Mouse (Mus musculus) stomach, postnatal 0 days (tissue): ENCODE results near the gene Kdm2b. TPM values are rescaled to one million over a fixed set of nuclear protein-coding genes. Genes with fewer than 3 reads are reported as not detected.
A peak's percentile ranks its signal among the peaks of the same experiment; 100 is the strongest.

Experiments
- ATAC-seq: fragments of 200-750 bp; cut with Nextera tagmentation; 2 replicates; pipeline ENCODE4 v1.8.0; 2017; ENCODE audit not compliant: low FRiP score, low TSS enrichment
- DNase-seq: peaks from one replicate; pipeline ENCODE4 v3.0.0-alpha.2; 2016; ENCODE audit warnings: low spot score
- H3K27ac ChIP-seq: fragments of 300-500 bp; sonication (generic); replicated peaks from 2 replicates; pipeline ENCODE4 v1.5.1; 2014; ENCODE audit warnings: mild to moderate bottlenecking, control low read depth
- H3K27me3 ChIP-seq: fragments of 300-500 bp; sonication (generic); 2 replicates; pipeline ENCODE4 v1.6.1; 2014; ENCODE audit warnings: low read length; ENCODE audit not compliant: control insufficient read depth, insufficient read depth
- H3K36me3 ChIP-seq: fragments of 300-500 bp; sonication (generic); 2 replicates; pipeline ENCODE4 v1.6.1; 2014; ENCODE audit warnings: low read length, mixed read lengths; ENCODE audit not compliant: control insufficient read depth, insufficient read depth
- H3K4me1 ChIP-seq: fragments of 300-500 bp; sonication (generic); replicated peaks from 2 replicates; pipeline ENCODE4 v1.6.1; 2014; ENCODE audit warnings: antibody characterized with exemption; ENCODE audit not compliant: control insufficient read depth, insufficient read depth
- H3K4me2 ChIP-seq: fragments of 300-500 bp; sonication (generic); replicated peaks from 2 replicates; pipeline ENCODE4 v1.6.1; 2014; ENCODE audit warnings: low read depth, mild to moderate bottlenecking, control low read depth, moderate library complexity
- H3K4me3 ChIP-seq: fragments of 300-500 bp; sonication (generic); 2 replicates; pipeline ENCODE4 v1.5.1; 2014; ENCODE audit warnings: low read depth, low read length, control low read depth
- H3K9ac ChIP-seq: fragments of 300-500 bp; sonication (generic); 2 replicates; pipeline ENCODE4 v1.6.1; 2014; ENCODE audit warnings: mild to moderate bottlenecking, low read length, control low read depth, mixed read lengths
- H3K9me3 ChIP-seq: fragments of 300-500 bp; sonication (generic); 2 replicates; pipeline ENCODE4 v1.6.1; 2016; ENCODE audit warnings: low read length; ENCODE audit not compliant: control insufficient read depth
- CTCF ChIP-seq: IDR thresholded peaks from 2 replicates; pipeline ENCODE4 v1.5.1; 2016; ENCODE audit warnings: antibody characterized with exemption, low read depth, mild to moderate bottlenecking, moderate library complexity
- EP300 ChIP-seq: optimal IDR thresholded peaks from 2 replicates; pipeline ENCODE3; 2016; ENCODE audit warnings: antibody characterized with exemption
- WGBS: fragments of 180-500 bp; shearing (Covaris S2); extraction: QIAGEN DNeasy Blood & Tissue Kit; methylation state at CpG from one replicate; pipeline ENCODE4 v1.1.7; 2014; 5-methylcytosine and 5-hydroxymethylcytosine counted together
- polyA plus RNA-seq: library from polyadenylated mRNA; unstranded; fragments of >200 nt; fragmentation: Nextera tagmentation; extraction: Ambion mirVana; gene quantifications from 2 replicates; pipeline ENCODE4 v1.2.1, GENCODE M21; 2015

The Kdm2b gene
- polyA plus RNA-seq, 1 experiment from 2014 or later, result 15.5 TPM

DNA sequence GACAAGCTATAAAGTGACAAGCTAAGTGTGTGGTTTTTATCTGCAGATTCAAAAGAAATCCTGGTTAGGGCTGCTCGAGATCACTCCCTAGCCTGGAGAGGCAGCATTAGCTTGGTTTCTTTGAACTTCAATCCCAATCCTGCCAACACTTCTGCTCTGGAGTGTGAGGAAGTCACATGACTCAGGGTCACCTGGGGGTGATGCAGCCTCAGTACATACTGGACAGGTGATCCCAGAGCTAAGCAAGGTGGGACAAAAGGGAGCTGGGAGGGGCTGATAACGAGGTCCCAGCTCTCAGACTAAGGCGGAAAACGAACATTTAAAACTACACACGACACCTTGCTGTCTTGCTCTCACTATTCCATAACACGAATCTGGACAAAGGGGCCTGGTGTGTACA is 24.8 kb downstream of the Kdm2b start:
- WGBS, result 43% methylated on average over 6 of the region's 6 CpGs
- H3K36me3 ChIP-seq, result no peaks in the 10 kb centered on the region
- DNase-seq (peak; percentile 85), ATAC-seq (peak; percentile 93)
- H3K4me1 ChIP-seq, result no peaks in the 10 kb centered on the region
- H3K9ac ChIP-seq, result no peak overlapping the region
- no peak for TF ChIP-seq EP300
- TF ChIP-seq CTCF, result no peak
- no peaks in the 10 kb centered on the region for H3K9me3 ChIP-seq
- H3K27me3 ChIP-seq, result no peaks in the 10 kb centered on the region
- no peak overlapping the region for H3K4me3 ChIP-seq
- H3K27ac ChIP-seq, result peak overlapping the region; percentile 35; the same call in 1 of the 2 replicates
- H3K4me2 ChIP-seq, result no peak overlapping the region

DNA sequence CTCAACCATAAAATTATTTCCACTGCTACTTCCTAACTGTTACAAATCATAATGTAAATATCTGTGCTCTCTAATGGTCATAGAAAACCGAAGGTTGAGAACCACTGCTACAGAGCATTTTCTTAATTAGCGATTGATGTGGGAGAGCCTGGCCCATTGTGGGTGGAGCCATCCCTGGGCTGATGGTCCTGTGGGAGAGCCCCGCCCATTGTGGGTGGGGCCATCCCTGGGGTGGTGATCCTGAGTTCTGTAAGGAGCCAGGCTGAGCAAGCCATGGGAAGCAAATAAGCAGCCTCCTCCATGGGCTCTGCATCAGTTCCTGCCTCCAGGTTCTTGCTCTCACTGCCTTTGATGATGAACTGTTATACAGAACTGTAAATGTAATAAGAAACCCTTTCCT is 27.7 kb downstream of the Kdm2b start:
- Histone ChIP-seq H3K4me2 (no peak overlapping the region), H3K4me3 (no peak overlapping the region), H3K9me3 (no peaks in the 10 kb centered on the region), H3K9ac (no peak overlapping the region), H3K27ac (no peak overlapping the region), H3K27me3 (no peaks in the 10 kb centered on the region), H3K4me1 (no peaks in the 10 kb centered on the region), H3K36me3 (no peaks in the 10 kb centered on the region)
- 47% methylated on average over 3 of the region's 3 CpGs for WGBS
- DNase-seq (peak; percentile 68), ATAC-seq (peak; percentile 40; the same call in 1 of the 2 replicates)
- TF ChIP-seq CTCF, result no peak
- no peak for TF ChIP-seq EP300

DNA sequence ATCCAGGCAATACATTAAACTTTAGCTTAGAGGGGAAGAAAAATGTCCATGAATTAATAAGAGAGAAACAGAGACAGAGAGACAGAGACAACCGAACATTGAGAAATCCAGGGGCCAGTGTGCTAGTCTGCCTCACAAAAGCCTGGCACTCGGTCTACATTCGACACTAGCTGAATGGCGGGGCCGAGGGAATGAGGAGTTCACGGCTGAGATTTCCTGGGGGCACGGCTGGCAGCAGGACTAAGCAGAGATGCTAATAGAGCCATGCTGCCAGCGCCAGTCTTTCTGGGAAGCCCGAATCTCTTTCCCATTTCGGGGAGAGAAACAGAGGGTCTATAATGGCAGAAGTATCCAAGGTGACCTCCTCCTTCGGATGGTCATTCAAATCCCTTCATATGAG is 30.2 kb downstream of the Kdm2b start:
- H3K36me3 ChIP-seq, result no peaks in the 10 kb centered on the region
- TF ChIP-seq CTCF (no peak), EP300 (no peak)
- H3K9me3 ChIP-seq, result no peaks in the 10 kb centered on the region
- ATAC-seq, result no peak
- no peaks in the 10 kb centered on the region for H3K4me1 ChIP-seq
- H3K9ac ChIP-seq, result no peak overlapping the region
- H3K27me3 ChIP-seq, result no peaks in the 10 kb centered on the region
- no peak overlapping the region for H3K4me2 ChIP-seq
- DNase-seq, result no peak
- H3K27ac ChIP-seq, result no peak overlapping the region
- no peak overlapping the region for H3K4me3 ChIP-seq
- 85% methylated on average over 11 of the region's 11 CpGs for WGBS

DNA sequence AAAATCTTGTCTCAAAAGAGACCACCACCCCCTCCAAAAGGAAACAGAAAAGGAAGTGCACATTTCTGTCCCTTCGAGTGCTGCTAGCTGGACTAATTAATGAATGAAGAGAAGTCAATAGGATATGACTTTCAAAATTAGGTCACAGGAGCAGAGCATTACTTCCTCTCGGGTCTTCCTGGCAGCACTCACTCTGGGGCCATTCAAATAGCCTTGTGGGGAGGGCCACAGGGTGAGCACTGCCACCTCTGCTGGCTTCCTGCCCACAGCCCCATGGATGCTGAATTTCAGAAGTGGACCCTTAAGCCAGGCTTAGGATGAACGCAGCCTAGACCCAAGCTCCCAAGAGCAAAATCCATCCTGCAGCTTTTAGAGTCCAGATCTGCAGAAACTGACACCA is 33.6 kb downstream of the Kdm2b start:
- Histone ChIP-seq H3K4me2 (no peak overlapping the region), H3K4me3 (no peak overlapping the region), H3K27me3 (no peaks in the 10 kb centered on the region), H3K36me3 (no peaks in the 10 kb centered on the region), H3K27ac (no peak overlapping the region), H3K9ac (no peak overlapping the region), H3K9me3 (no peaks in the 10 kb centered on the region), H3K4me1 (peaks cover 11% of the 10 kb centered on the region; the same call in 1 of the 2 replicates)
- WGBS, result 70% methylated on average over 3 of the region's 3 CpGs
- DNase-seq (no peak), ATAC-seq (no peak)
- no peak for TF ChIP-seq EP300
- no peak for TF ChIP-seq CTCF

DNA sequence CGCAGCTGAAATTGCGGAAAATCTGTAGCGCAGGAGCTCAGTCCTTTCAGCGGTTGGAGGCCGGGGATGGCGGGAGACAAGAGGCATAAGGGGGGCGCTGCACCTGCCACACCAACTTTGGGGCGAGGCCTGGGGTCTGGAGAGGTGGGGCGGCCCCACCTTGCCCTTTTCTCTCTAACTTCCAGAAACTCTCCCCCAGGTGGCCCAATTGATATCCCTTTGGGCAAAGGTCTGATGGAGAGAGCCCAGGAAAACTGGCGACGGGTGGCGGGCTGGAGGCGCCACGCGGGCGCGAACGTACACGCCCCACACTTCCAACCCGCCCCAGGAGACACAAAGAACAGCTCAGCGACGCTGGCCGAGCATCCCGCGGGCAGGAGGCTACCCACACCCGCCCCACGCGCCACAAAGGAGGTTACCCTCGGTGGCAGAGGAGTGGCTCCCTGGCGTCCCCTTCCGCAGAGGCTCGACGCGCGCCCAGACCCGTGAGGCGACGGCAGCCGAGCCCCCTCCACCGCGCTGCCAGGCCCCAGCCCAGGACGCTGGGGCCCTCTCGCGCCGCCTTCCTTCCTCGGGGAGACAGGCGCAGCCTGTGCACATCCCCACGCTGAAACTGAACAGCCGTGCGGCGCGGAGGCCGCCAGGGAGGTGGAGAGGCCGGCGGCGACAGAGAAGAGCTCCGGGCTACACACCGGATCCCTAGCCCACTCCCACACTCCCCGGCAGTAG is 37.5 kb downstream of the Kdm2b start:
- TF ChIP-seq EP300 (no peak), CTCF (peak; percentile 9; the same call in 1 of the 2 replicates)
- DNase-seq (peak; percentile 49), ATAC-seq (peak; percentile 45)
- no peaks in the 10 kb centered on the region for H3K9me3 ChIP-seq
- peak overlapping the region; percentile 82 for H3K4me2 ChIP-seq
- peaks cover 13% of the 10 kb centered on the region for H3K4me1 ChIP-seq
- H3K36me3 ChIP-seq, result no peaks in the 10 kb centered on the region
- peak overlapping the region; percentile 37 for H3K4me3 ChIP-seq
- H3K27ac ChIP-seq, result no peak overlapping the region
- H3K9ac ChIP-seq, result peak overlapping the region; percentile 55
- WGBS, result 6% methylated on average over 59 of the region's 59 CpGs
- H3K27me3 ChIP-seq, result no peaks in the 10 kb centered on the region
